Mouse (Mus musculus) heart, embryonic 10.5 days (tissue): ENCODE measurements at regions not wholly inside any gene's neighbourhood (a gene's known extent, or its start where the extent isn't known, plus 50 kb on each side); places are given as distances from the start of the nearest gene placed in this dataset.

Experiments used
- DNase-seq: peaks from one replicate; pipeline ENCODE4 v3.0.0-alpha.2; 2017; ENCODE audit warnings: low spot score
- H3K27ac ChIP-seq: fragments of 300-500 bp; sonication (generic); 2 replicates; pipeline ENCODE4 v1.5.1; 2016; ENCODE audit warnings: mild to moderate bottlenecking
- H3K27me3 ChIP-seq: fragments of 300-500 bp; sonication (generic); 2 replicates; pipeline ENCODE4 v1.6.1; 2016; ENCODE audit warnings: mild to moderate bottlenecking; ENCODE audit not compliant: poor library complexity, insufficient read depth, severe bottlenecking
- H3K36me3 ChIP-seq: fragments of 300-500 bp; sonication (generic); 2 replicates; pipeline ENCODE4 v1.6.1; 2016; ENCODE audit warnings: mild to moderate bottlenecking, moderate library complexity
- H3K4me1 ChIP-seq: fragments of 300-500 bp; sonication (generic); 2 replicates; pipeline ENCODE4 v1.6.1; 2016; ENCODE audit warnings: mild to moderate bottlenecking
- H3K4me3 ChIP-seq: fragments of 300-500 bp; sonication (generic); 2 replicates; pipeline ENCODE4 v1.5.1; 2016; ENCODE audit warnings: mild to moderate bottlenecking, moderate library complexity
- H3K9me3 ChIP-seq: fragments of 300-500 bp; sonication (generic); 2 replicates; pipeline ENCODE4 v1.6.1; 2016; ENCODE audit warnings: mild to moderate bottlenecking, moderate library complexity
- WGBS: fragments of 180-500 bp; shearing (Covaris S2); methylation state at CpG from one replicate; pipeline ENCODE4 v1.1.7; 2016; 5-methylcytosine and 5-hydroxymethylcytosine counted together

GRCm38 (mm10) chr15:65502656-65503055, 488.0 kb upstream of the Gm21961 start:
- no peak for DNase-seq
- Histone ChIP-seq H3K4me3 (no peak overlapping the region), H3K27me3 (no peaks in the 10 kb centered on the region), H3K27ac (no peak overlapping the region), H3K4me1 (no peaks in the 10 kb centered on the region), H3K36me3 (no peaks in the 10 kb centered on the region), H3K9me3 (no peaks in the 10 kb centered on the region)
- WGBS, result 77% methylated on average over 1 of the region's 1 CpGs

GRCm38 (mm10) chr15:65478940-65479339, 464.2 kb upstream of the Gm21961 start:
- Histone ChIP-seq H3K36me3 (no peaks in the 10 kb centered on the region), H3K27me3 (no peaks in the 10 kb centered on the region), H3K9me3 (no peaks in the 10 kb centered on the region), H3K27ac (no peak overlapping the region), H3K4me1 (no peaks in the 10 kb centered on the region), H3K4me3 (no peak overlapping the region)
- DNase-seq, result no peak
- WGBS, result 88% methylated on average over 3 of the region's 3 CpGs

GRCm38 (mm10) chr15:65455203-65455816, 440.6 kb upstream of the Gm21961 start:
- Histone ChIP-seq H3K36me3 (no peaks in the 10 kb centered on the region), H3K27me3 (no peaks in the 10 kb centered on the region), H3K9me3 (no peaks in the 10 kb centered on the region), H3K4me1 (no peaks in the 10 kb centered on the region), H3K4me3 (no peak overlapping the region), H3K27ac (no peak overlapping the region)
- no peak for DNase-seq
- 48% methylated on average over 2 of the region's 2 CpGs for WGBS

- Histone ChIP-seq H3K9me3 (no peaks in the 10 kb centered on the region), H3K4me1 (no peaks in the 10 kb centered on the region), H3K4me3 (no peak overlapping the region), H3K27ac (no peak overlapping the region), H3K36me3 (no peaks in the 10 kb centered on the region), H3K27me3 (no peaks in the 10 kb centered on the region)
- DNase-seq, result no peak
- 73% methylated on average over 4 of the region's 4 CpGs for WGBS
Measured at GRCm38 (mm10) chr15:65452258-65453028, 437.7 kb upstream of the Gm21961 start.

- Histone ChIP-seq H3K27ac (no peak overlapping the region), H3K36me3 (no peaks in the 10 kb centered on the region), H3K9me3 (no peaks in the 10 kb centered on the region), H3K27me3 (no peaks in the 10 kb centered on the region), H3K4me1 (no peaks in the 10 kb centered on the region), H3K4me3 (no peak overlapping the region)
- 75% methylated on average over 3 of the region's 3 CpGs for WGBS
- DNase-seq, result no peak
Measured at GRCm38 (mm10) chr15:65419736-65420135, 405.0 kb upstream of the Gm21961 start.
